Mouse (Mus musculus): ENCODE data around the gene Fank1. TPM values are rescaled to one million over a fixed set of nuclear protein-coding genes. Genes with fewer than 3 reads are reported as not detected.

The Fank1 gene
- 2.6 and 6.6 TPM in 2 replicates for polyA plus RNA-seq (2015; fragmentation: Nextera tagmentation; extraction: Ambion mirVana)

DNA sequence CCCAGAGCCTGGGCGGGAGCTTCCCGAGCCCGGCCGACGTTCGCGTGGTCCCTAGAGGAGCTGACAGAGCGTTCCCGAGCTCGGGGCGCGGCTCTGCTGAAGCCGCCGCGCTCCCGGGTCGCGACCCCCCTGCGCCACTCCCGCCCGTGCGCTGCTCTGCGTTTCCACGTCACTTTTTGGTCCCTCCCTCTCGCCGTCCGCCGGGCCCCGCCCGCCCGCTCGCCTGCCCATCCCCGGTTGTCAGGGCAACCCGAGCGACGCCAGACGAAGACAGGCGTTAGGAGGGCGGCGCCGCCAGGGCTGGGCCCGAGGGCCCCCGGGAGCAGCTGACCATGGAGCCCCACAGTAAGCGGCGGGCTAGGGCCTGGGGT is at the start of gene Fank1:
Fank1 (plus strand) TSS at position 236 of the 371 bp plus-strand sequence.
- peak; percentile 91 for ATAC-seq (ENCODE audit: insufficient number of reproducible peaks, low FRiP score, low TSS enrichment, low read depth)
- WGBS: under 1% methylated on average over 45 of the region's 45 CpGs

DNA sequence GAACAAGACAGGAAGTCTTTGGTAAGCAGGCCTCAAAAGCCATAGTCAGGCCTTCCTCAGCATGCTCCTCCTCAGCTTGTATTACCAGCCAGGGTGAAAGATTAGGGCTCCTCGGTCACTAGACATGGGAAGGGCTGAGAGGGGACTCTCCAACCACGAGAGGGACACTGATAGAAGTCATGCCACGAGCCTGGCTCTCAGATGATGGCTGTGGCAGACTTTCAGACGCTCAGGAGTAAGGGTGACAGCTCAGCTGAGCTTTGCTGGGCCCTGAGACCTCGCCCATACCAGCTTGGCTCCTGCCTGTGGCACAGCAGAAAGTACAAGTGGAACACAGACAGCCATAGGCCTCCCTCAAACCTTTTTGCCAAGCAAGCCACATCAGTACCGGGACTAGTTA is 49.6 kb upstream of the Fank1 start:
- WGBS: 80% methylated on average over 6 of the region's 6 CpGs
- ATAC-seq (ENCODE audit: insufficient number of reproducible peaks, low FRiP score, low TSS enrichment, low read depth): no peak
- no peaks in the 10 kb centered on the region for H3K27me3 ChIP-seq

More for the DNA sequence above, at the start of gene Fank1:
- Histone ChIP-seq H3K4me3 (replicated peaks) (peak within 1 kb of the TSS; percentile 80), H3K4me1 (peaks cover 13% of the 10 kb centered on the region; the same call in 1 of the 2 replicates), H3K27ac (replicated peaks) (no peak within 1 kb of the TSS), H3K27me3 (0 out of 2 replicates have a peak, but pooled peaks cover 4% of the 10 kb centered on the region), H3K4me2 (replicated peaks) (peak within 1 kb of the TSS; percentile 86), H3K9me3 (replicated peaks) (no peaks in the 10 kb centered on the region), H3K9ac (peak within 1 kb of the TSS; percentile 54), H3K36me3 (no peaks in the 10 kb centered on the region)

DNA sequence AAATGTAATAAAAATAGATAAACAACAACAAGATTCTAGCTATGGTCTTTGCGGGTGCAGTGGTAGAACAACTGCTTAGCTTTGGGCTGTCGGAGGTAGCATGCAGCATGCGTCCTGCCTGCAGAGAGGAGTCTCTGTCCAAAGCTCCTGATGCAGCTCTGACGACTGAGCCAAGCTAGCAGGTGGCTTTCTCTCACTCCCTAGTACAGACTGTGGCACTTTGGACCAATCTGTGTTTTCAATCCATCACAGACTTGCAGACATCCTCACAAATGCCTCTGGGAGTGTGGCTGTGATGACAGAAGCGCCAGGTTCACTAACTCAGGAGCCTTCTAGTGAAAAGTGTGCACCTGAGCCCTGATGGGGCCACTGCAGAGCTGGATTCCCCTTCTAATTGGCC is 47.3 kb upstream of the Fank1 start:
- ATAC-seq (ENCODE audit: insufficient number of reproducible peaks, low FRiP score, low TSS enrichment, low read depth): no peak
- no peaks in the 10 kb centered on the region for H3K4me1 ChIP-seq
- 76% methylated on average over 5 of the region's 5 CpGs for WGBS
- H3K27ac ChIP-seq (replicated peaks): no peak overlapping the region
- no peaks in the 10 kb centered on the region for H3K9me3 ChIP-seq (replicated peaks)
- H3K27me3 ChIP-seq: no peaks in the 10 kb centered on the region
- H3K4me2 ChIP-seq (replicated peaks): no peak overlapping the region
- no peak overlapping the region for H3K9ac ChIP-seq
- no peak overlapping the region for H3K4me3 ChIP-seq (replicated peaks)
- H3K36me3 ChIP-seq: peaks cover 9% of the 10 kb centered on the region

More for the DNA sequence above, 49.6 kb upstream of the Fank1 start:
- Histone ChIP-seq H3K9ac (no peak overlapping the region), H3K4me3 (replicated peaks) (no peak overlapping the region), H3K9me3 (replicated peaks) (no peaks in the 10 kb centered on the region), H3K4me1 (no peaks in the 10 kb centered on the region), H3K36me3 (peaks cover 18% of the 10 kb centered on the region), H3K27ac (replicated peaks) (no peak overlapping the region), H3K4me2 (replicated peaks) (no peak overlapping the region)

DNA sequence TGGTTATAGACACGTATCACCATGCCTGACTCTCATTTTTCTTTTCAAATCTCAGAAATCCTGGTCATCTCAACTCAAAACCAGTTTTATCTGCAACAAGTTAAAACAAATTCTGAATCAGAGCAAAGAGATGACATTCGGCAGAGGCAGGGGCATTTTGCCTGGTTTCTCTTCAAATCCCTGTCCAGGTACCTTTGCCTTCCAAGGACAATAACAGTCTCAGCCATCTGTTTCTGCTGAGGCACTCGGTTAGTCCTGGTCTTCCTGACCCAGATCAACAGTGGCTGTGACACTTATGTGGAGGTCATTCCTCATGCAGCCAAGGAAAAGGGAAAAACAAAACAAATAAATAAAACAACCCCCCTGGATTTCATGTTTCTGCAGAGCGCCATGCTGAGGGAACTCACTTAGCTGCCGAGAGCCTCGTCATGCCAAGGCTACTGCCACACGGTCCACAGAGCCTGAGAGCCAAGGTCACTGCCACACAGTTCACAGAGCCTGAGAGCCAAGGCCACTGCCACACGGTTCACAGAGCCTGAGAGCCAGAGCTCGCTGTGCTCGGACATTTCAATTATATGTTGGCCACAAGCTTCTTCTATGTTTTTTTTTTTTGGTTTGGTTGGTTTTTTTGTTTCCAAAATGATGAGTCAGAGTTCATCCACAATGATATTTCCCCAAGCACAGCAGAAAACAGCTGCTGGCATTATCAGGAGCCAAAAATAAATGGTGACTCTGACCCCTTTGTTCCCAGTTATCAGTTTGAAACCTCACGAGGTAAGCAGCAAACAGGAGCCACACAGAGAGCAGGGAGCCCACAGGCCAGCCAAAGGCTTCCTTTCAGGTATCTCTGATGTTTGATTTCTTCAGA is 46.1 kb upstream of the Fank1 start:
- Histone ChIP-seq H3K27ac (replicated peaks) (no peak overlapping the region), H3K9ac (no peak overlapping the region), H3K9me3 (replicated peaks) (no peaks in the 10 kb centered on the region), H3K36me3 (peaks cover 9% of the 10 kb centered on the region), H3K4me1 (no peaks in the 10 kb centered on the region), H3K27me3 (no peaks in the 10 kb centered on the region), H3K4me3 (replicated peaks) (no peak overlapping the region), H3K4me2 (replicated peaks) (no peak overlapping the region)
- no peak for ATAC-seq (ENCODE audit: insufficient number of reproducible peaks, low FRiP score, low TSS enrichment, low read depth)
- 82% methylated on average over 11 of the region's 11 CpGs for WGBS

DNA sequence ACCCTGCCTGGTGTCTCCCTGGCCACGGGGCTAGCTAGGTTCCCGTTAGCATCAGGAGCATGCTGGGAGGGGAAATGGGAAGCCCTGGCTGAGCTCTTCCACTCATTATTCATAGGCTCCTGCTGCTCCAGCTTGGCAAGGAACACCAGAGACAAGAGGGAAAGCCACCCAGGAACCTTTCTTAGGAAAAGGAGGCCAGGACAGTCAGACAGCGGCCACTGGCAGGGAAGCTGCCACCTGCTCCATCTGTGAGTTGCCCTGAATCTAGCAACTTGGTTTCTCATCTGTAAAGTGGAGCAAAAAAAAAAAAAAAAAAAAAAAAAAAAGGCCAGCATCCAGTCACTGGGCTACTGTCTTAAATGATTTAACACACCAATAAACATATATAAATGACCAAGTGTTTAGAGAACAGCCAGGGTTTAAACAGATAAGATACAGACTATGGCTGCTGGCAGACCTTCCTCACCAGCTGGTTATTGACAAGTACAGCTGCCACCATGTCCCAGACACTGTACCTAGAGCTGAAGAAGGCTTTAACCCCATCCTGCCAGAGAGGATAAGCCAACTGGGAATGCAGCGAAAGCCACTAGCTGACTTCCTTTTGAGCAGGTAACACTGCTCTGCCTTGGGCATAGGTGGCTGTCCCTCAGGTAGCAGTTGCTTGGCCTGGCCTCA is 44.6 kb upstream of the Fank1 start:
- H3K4me1 ChIP-seq: no peaks in the 10 kb centered on the region
- WGBS: 75% methylated on average over 4 of the region's 4 CpGs
- H3K4me3 ChIP-seq (replicated peaks): no peak overlapping the region
- H3K36me3 ChIP-seq: peaks cover 9% of the 10 kb centered on the region
- ATAC-seq (ENCODE audit: insufficient number of reproducible peaks, low FRiP score, low TSS enrichment, low read depth): no peak
- H3K9ac ChIP-seq: no peak overlapping the region
- no peak overlapping the region for H3K4me2 ChIP-seq (replicated peaks)
- no peaks in the 10 kb centered on the region for H3K9me3 ChIP-seq (replicated peaks)
- H3K27ac ChIP-seq (replicated peaks): no peak overlapping the region
- H3K27me3 ChIP-seq: no peaks in the 10 kb centered on the region

DNA sequence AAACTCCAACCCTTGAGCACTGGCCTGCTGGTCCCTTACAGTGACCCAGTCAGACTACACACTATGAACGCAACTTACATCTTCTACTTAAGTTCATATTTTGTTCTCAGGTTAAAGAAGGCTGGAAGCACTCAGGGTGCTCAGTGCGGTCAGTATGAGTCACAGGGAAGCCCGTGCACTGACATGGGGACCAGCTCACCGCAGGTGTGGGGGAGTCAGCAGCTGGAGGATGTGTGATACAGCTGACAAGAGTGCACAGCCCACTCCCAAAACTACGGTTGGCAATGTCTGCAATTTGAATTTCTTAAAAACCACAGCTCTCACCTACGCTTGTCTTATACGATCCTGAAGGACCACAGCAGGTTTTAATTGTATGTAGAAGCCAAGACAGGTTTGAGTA is 36.1 kb upstream of the Fank1 start:
- 84% methylated on average over 7 of the region's 7 CpGs for WGBS
- Histone ChIP-seq H3K4me3 (replicated peaks) (no peak overlapping the region), H3K36me3 (peaks cover 5% of the 10 kb centered on the region), H3K9me3 (replicated peaks) (no peaks in the 10 kb centered on the region), H3K9ac (no peak overlapping the region), H3K27ac (replicated peaks) (no peak overlapping the region), H3K27me3 (no peaks in the 10 kb centered on the region), H3K4me1 (no peaks in the 10 kb centered on the region), H3K4me2 (replicated peaks) (no peak overlapping the region)
- ATAC-seq (ENCODE audit: insufficient number of reproducible peaks, low FRiP score, low TSS enrichment, low read depth): no peak

DNA sequence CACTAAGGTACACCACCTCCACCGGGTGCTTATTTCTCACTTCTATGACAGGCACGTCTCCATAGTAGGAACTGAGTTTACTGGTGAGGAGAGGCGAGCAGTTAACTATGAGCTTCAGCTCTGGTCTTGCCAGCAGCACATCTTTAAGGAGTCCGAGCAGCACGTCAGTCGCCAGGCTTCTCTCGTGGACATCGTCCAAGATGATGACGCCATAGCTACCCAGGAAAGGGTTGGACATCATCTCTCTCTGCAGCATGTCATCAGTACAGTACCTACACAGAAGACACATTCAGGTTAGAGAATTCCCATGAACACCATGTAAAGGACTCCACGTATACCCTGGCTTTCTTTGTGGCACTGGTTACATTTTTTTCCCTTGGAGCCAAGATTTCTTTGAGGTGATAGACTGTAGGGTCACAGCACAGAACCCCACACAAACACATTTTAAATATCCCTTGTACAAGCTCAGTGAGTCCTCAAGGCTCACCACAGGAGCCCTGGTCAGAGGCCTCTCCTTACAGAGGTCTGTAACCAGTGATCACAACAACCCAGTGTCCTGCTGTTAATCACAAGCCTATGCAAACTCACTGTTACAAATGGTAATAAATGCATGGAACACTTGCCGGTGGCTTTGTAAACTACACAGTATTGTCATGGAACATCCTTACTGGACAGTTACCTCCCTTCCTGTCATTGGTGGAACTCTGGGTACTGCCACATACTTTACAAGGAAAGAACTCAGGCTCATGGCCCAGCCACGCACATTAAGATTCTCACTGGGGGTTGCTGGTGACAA is 33.9 kb upstream of the Fank1 start:
- no peaks in the 10 kb centered on the region for H3K27me3 ChIP-seq
- no peaks in the 10 kb centered on the region for H3K9me3 ChIP-seq (replicated peaks)
- H3K4me2 ChIP-seq (replicated peaks): no peak overlapping the region
- no peak overlapping the region for H3K9ac ChIP-seq
- no peak for ATAC-seq (ENCODE audit: insufficient number of reproducible peaks, low FRiP score, low TSS enrichment, low read depth)
- H3K4me3 ChIP-seq (replicated peaks): no peak overlapping the region
- H3K4me1 ChIP-seq: no peaks in the 10 kb centered on the region
- WGBS: 92% methylated on average over 12 of the region's 12 CpGs
- no peak overlapping the region for H3K27ac ChIP-seq (replicated peaks)
- peaks cover 5% of the 10 kb centered on the region for H3K36me3 ChIP-seq

DNA sequence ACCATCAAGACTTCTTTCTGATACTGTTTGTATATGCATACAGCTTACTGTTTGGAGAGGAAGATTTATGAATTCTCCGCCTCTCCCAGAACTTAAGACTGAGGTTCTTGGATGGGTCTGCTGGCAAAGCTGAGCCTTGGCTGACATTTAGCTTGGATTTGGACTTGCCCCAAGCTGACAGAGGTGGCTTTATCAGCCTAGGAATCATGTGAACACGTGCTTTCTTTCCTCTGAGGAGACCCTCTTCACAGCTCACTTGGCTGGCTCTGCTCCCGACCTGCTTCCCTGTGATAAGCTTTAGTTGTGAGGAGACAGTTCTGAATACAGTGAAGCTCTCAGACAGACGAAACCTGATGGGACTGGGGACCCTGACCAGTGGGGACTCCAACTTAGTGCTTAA is 33.0 kb upstream of the Fank1 start:
- Histone ChIP-seq H3K4me1 (no peaks in the 10 kb centered on the region), H3K9ac (no peak overlapping the region), H3K4me2 (replicated peaks) (no peak overlapping the region), H3K4me3 (replicated peaks) (no peak overlapping the region), H3K36me3 (peaks cover 5% of the 10 kb centered on the region), H3K9me3 (replicated peaks) (no peaks in the 10 kb centered on the region), H3K27me3 (no peaks in the 10 kb centered on the region), H3K27ac (replicated peaks) (no peak overlapping the region)
- WGBS: 60% methylated on average over 4 of the region's 4 CpGs
- ATAC-seq (ENCODE audit: insufficient number of reproducible peaks, low FRiP score, low TSS enrichment, low read depth): no peak

DNA sequence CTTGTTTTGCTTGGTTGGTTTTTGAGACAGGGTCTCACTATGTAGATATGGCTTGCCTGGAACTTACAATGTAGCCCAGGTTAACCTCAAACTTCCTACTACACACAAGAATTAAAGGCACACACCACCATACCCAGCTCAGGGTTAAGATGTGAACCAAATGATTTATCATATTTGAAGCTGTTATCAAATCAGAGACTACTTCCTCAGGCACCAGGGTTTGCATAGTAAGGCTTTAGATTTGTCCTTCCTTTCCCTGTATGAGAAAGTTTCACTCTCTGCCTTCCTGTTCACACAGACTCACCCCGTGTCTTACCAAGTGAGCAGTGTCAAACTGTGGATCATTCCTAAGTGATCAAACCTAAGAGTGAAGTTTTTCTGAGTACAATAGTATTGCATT is 32.5 kb upstream of the Fank1 start:
- no peak overlapping the region for H3K4me2 ChIP-seq (replicated peaks)
- peaks cover 5% of the 10 kb centered on the region for H3K36me3 ChIP-seq
- no peaks in the 10 kb centered on the region for H3K4me1 ChIP-seq
- no peak overlapping the region for H3K4me3 ChIP-seq (replicated peaks)
- H3K9me3 ChIP-seq (replicated peaks): no peaks in the 10 kb centered on the region
- H3K27ac ChIP-seq (replicated peaks): no peak overlapping the region
- 78% methylated on average over 1 of the region's 1 CpGs for WGBS
- no peak for ATAC-seq (ENCODE audit: insufficient number of reproducible peaks, low FRiP score, low TSS enrichment, low read depth)
- no peak overlapping the region for H3K9ac ChIP-seq
- H3K27me3 ChIP-seq: no peaks in the 10 kb centered on the region

DNA sequence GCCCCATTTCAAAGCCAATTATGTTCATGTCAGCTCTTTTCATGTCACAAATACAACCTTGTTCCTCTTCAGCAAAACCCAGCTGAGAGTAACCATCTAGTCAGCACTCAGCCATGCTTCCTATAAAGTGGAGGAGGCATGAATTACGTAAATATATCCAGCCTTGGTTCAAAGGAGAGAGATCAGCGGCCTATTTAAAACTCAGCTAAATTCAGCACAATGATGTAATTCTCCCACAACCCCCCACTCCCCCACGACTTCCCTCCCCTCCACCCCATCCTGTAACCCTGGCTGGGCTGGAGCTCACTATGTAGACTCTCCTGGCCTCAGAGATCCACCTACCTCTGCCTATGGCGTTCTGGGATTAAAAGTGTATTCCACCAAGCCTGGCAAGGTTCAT is 32.0 kb upstream of the Fank1 start:
- no peak overlapping the region for H3K4me2 ChIP-seq (replicated peaks)
- no peak overlapping the region for H3K27ac ChIP-seq (replicated peaks)
- H3K9ac ChIP-seq: no peak overlapping the region
- WGBS: 42% methylated on average over 4 of the region's 4 CpGs
- no peak overlapping the region for H3K4me3 ChIP-seq (replicated peaks)
- no peaks in the 10 kb centered on the region for H3K4me1 ChIP-seq
- H3K27me3 ChIP-seq: no peaks in the 10 kb centered on the region
- H3K36me3 ChIP-seq: peaks cover 5% of the 10 kb centered on the region
- H3K9me3 ChIP-seq (replicated peaks): no peaks in the 10 kb centered on the region
- ATAC-seq (ENCODE audit: insufficient number of reproducible peaks, low FRiP score, low TSS enrichment, low read depth): no peak

DNA sequence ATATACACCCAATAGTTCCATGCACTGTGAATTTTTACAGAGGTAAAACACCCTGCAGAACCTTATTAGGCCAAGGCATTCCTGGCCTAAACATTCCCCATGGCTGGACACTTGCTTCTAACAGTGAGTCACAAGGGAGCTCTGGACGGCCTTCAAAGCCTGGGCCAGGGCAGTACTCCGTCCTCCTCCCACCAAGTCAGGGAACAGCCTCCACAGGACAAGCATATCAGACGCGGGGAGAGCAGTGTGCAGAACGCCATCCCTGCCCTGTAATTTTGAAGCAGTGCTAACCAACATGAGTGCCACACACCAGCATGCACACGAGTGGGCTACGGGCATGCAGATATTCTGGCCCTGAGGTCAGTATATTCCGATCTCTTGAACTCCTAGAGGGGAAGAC is 29.3 kb upstream of the Fank1 start:
- WGBS: 86% methylated on average over 8 of the region's 8 CpGs
- Histone ChIP-seq H3K4me3 (replicated peaks) (no peak overlapping the region), H3K9ac (no peak overlapping the region), H3K9me3 (replicated peaks) (no peaks in the 10 kb centered on the region), H3K27me3 (no peaks in the 10 kb centered on the region), H3K4me2 (replicated peaks) (no peak overlapping the region), H3K27ac (replicated peaks) (no peak overlapping the region), H3K4me1 (peaks cover 4% of the 10 kb centered on the region; the same call in 1 of the 2 replicates), H3K36me3 (peaks cover 3% of the 10 kb centered on the region)
- ATAC-seq (ENCODE audit: insufficient number of reproducible peaks, low FRiP score, low TSS enrichment, low read depth): no peak

Data from embryonic facial prominence, embryonic 15.5 days (tissue).